8 mouse cellular contexts compared by ENCODE assay signal in the genomic region with DNA sequence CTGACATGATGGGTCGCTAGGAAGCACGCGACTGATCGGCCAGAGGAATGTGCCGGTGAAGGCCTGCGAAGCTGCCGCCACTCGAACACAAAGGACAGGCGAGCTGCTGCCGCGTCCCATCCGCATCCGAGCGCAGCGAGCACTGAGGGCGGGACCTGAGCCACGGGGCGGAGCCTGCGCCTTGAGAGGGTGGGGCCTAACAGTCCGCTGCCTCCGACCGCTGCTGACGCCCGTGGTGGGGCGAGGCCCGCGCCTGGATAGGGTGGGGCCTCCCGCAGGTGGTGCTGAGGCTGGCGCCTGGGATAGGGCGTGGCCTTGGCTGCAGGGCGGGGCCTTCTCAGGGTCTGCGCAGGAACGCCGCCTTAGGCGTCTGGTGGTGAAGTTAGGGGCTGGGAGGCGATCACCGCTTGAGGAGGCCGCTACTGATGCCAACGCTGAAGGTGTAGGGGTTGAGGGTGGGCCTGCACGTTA. TPM values are rescaled to one million over a fixed set of nuclear protein-coding genes. Genes with fewer than 3 reads are reported as not detected.
DNase-seq lines count a peak whose midpoint lies in the region; ATAC-seq and TF ChIP-seq lines count a peak whose summit lies in the region.

A gene (minus strand): TSS at position 147 of the 471 bp plus-strand sequence.

- peak within 1 kb of the TSS; percentile 75 for H3K4me2 ChIP-seq in heart, embryonic 11.5 days
- H3K4me2 ChIP-seq in kidney, embryonic 16.5 days (replicated peaks; ENCODE audit: low read depth, low read length), result peak within 1 kb of the TSS; percentile 68
- H3K4me2 ChIP-seq in myocyte (ENCODE audit: low read depth), result peak within 1 kb of the TSS; percentile 84

- peak; percentile 97 for TF ChIP-seq POLR2A in brain, embryonic 14.5 days (IDR thresholded peaks at IDR 0.05; ENCODE audit: borderline replicate concordance, extremely low read depth, insufficient read depth, insufficient read length, poor library complexity, severe bottlenecking)
- peak; percentile 86 for TF ChIP-seq POLR2A in liver, adult 2 months (IDR thresholded peaks at IDR 0.05; ENCODE audit: extremely low read depth, insufficient read depth, low read length)
- peak; percentile 89 for TF ChIP-seq POLR2A in myocyte (IDR thresholded peaks at IDR 0.05; ENCODE audit: insufficient read length, low read depth)

- H3ac ChIP-seq in C2C12 (ENCODE audit: control insufficient read depth, insufficient read length, low read depth), result peak within 1 kb of the TSS; percentile 97
- peak within 1 kb of the TSS; percentile 89 for H3ac ChIP-seq in myocyte (ENCODE audit: control insufficient read depth, insufficient read length)

- H3K9me3 ChIP-seq in erythroblast, embryonic 14.5 days (ENCODE audit: control insufficient read depth, low read length), result no peaks in the 10 kb centered on the region
- no peaks in the 10 kb centered on the region for H3K9me3 ChIP-seq in heart, embryonic 11.5 days (replicated peaks; ENCODE audit: control insufficient read depth, low read length)
- H3K9me3 ChIP-seq in kidney, embryonic 16.5 days (ENCODE audit: low read length), result no peaks in the 10 kb centered on the region

- H3K79me2 ChIP-seq in C2C12 (ENCODE audit: control insufficient read depth, insufficient read depth) (peaks cover 48% of the 10 kb centered on the region), myocyte (ENCODE audit: control insufficient read depth, insufficient read depth) (peaks cover 41% of the 10 kb centered on the region)
- H3K79me2 ChIP-seq in liver, adult 2 months (ENCODE audit: control insufficient read depth, insufficient read depth, low read length), result peaks cover 5% of the 10 kb centered on the region; the same call in 1 of the 2 replicates

- WGBS in heart, embryonic 11.5 days (ENCODE audit: insufficient replicate concordance), result under 1% methylated on average over 40 of the region's 40 CpGs
- under 1% methylated on average over 39 of the region's 40 CpGs for WGBS in kidney, embryonic 16.5 days
- WGBS in liver, adult 2 months, result 2% methylated on average over 40 of the region's 40 CpGs

- H3K4me3 ChIP-seq in C2C12 (ENCODE audit: insufficient read depth, poor library complexity, severe bottlenecking) (peak within 1 kb of the TSS; percentile 89), myocyte (peak within 1 kb of the TSS; percentile 67)
- H3K4me3 ChIP-seq in erythroblast, embryonic 14.5 days (replicated peaks), result peak within 1 kb of the TSS; percentile 78
- H3K4me3 ChIP-seq in heart, embryonic 11.5 days (ENCODE audit: low read depth, low read length), result peak within 1 kb of the TSS; percentile 94
- H3K4me3 ChIP-seq in kidney, embryonic 16.5 days (ENCODE audit: low read length), result peak within 1 kb of the TSS; percentile 64
- H3K4me3 ChIP-seq in liver, adult 2 months (ENCODE audit: insufficient read depth, low read depth, low read length), result peak within 1 kb of the TSS; percentile 71

- peaks cover 40% of the 10 kb centered on the region for H3K79me3 ChIP-seq in C2C12 (ENCODE audit: low read depth)

- no peak for TF ChIP-seq CTCF in C2C12 (IDR thresholded peaks at IDR 0.05; ENCODE audit: control insufficient read depth, insufficient read depth, insufficient read length)
- no peak for TF ChIP-seq CTCF in brain, embryonic 14.5 days (IDR thresholded peaks at IDR 0.05; ENCODE audit: borderline replicate concordance, extremely low read depth, insufficient read depth, insufficient read length)
- TF ChIP-seq CTCF in liver, adult 2 months (IDR thresholded peaks at IDR 0.05; ENCODE audit: low read depth, low read length), result no peak

- H3K9ac ChIP-seq in heart, embryonic 11.5 days (ENCODE audit: low read depth, low read length), result peak within 1 kb of the TSS; percentile 98
- peak within 1 kb of the TSS; percentile 96 for H3K9ac ChIP-seq in kidney, embryonic 16.5 days (replicated peaks; ENCODE audit: low read length)
- H3K9ac ChIP-seq in liver, adult 2 months (ENCODE audit: low read depth, low read length), result peak within 1 kb of the TSS; percentile 80

- ATAC-seq in heart, embryonic 11.5 days (replicated peaks; ENCODE audit: insufficient number of reproducible peaks, low FRiP score, low TSS enrichment), result peak; percentile 97
- peak; percentile 96 for ATAC-seq in kidney, embryonic 16.5 days (ENCODE audit: low FRiP score, low TSS enrichment)

- H3K4me1 ChIP-seq in erythroblast, embryonic 14.5 days (ENCODE audit: control insufficient read depth), result peaks cover 49% of the 10 kb centered on the region
- H3K4me1 ChIP-seq in heart, embryonic 11.5 days (ENCODE audit: control insufficient read depth, insufficient read depth, low read length), result peaks cover 23% of the 10 kb centered on the region
- H3K4me1 ChIP-seq in kidney, embryonic 16.5 days (ENCODE audit: insufficient read depth, low read length), result peaks cover 32% of the 10 kb centered on the region
- H3K4me1 ChIP-seq in liver, adult 2 months (ENCODE audit: control insufficient read depth, insufficient read depth, low read length), result peaks cover 19% of the 10 kb centered on the region; the same call in 1 of the 2 replicates

- peak within 1 kb of the TSS; percentile 99 for H3K27ac ChIP-seq in heart, embryonic 11.5 days (ENCODE audit: low read depth, low read length)
- peak within 1 kb of the TSS; percentile 99 for H3K27ac ChIP-seq in kidney, embryonic 16.5 days (ENCODE audit: low read length)
- peak within 1 kb of the TSS; percentile 72 for H3K27ac ChIP-seq in liver, adult 2 months (replicated peaks; ENCODE audit: insufficient read depth, low read depth, low read length)

- H3K27me3 ChIP-seq in C2C12 (ENCODE audit: control insufficient read depth, insufficient read depth, insufficient read length), result no peaks in the 10 kb centered on the region
- no peaks in the 10 kb centered on the region for H3K27me3 ChIP-seq in erythroblast, embryonic 14.5 days (ENCODE audit: control insufficient read depth)
- no peaks in the 10 kb centered on the region for H3K27me3 ChIP-seq in heart, embryonic 11.5 days (ENCODE audit: control insufficient read depth, insufficient read depth, low read length)
- H3K27me3 ChIP-seq in kidney, embryonic 16.5 days (ENCODE audit: insufficient read depth, low read length), result no peaks in the 10 kb centered on the region
- no peaks in the 10 kb centered on the region for H3K27me3 ChIP-seq in liver, adult 2 months (ENCODE audit: control insufficient read depth, insufficient read depth, low read length)
- no peaks in the 10 kb centered on the region for H3K27me3 ChIP-seq in myocyte (ENCODE audit: control insufficient read depth, insufficient read depth, insufficient read length)
- H3K27me3 ChIP-seq in splenic B cell, adult 2 months (ENCODE audit: control insufficient read depth, insufficient read depth, low read length, poor library complexity, severe bottlenecking), result no peaks in the 10 kb centered on the region

- peaks cover 19% of the 10 kb centered on the region for H3K36me3 ChIP-seq in C2C12 (ENCODE audit: control insufficient read depth, insufficient read depth)
- H3K36me3 ChIP-seq in erythroblast, embryonic 14.5 days (ENCODE audit: control insufficient read depth), result peaks cover 25% of the 10 kb centered on the region
- peaks cover 12% of the 10 kb centered on the region for H3K36me3 ChIP-seq in heart, embryonic 11.5 days (ENCODE audit: control insufficient read depth, insufficient read depth, low read length)
- peaks cover 17% of the 10 kb centered on the region for H3K36me3 ChIP-seq in kidney, embryonic 16.5 days (ENCODE audit: insufficient read depth, low read length)
- peaks cover 4% of the 10 kb centered on the region; the same call in 1 of the 2 replicates for H3K36me3 ChIP-seq in liver, adult 2 months (ENCODE audit: control insufficient read depth, insufficient read depth, low read length)
- H3K36me3 ChIP-seq in myocyte (ENCODE audit: control insufficient read depth, insufficient read depth), result peaks cover 6% of the 10 kb centered on the region
- peaks cover 2% of the 10 kb centered on the region for H3K36me3 ChIP-seq in splenic B cell, adult 2 months (ENCODE audit: control insufficient read depth, insufficient read depth, low read length, poor library complexity, severe bottlenecking)

- peak; percentile 98 for DNase-seq in brain, embryonic 14.5 days (ENCODE audit: low read depth)
- peak; percentile 88 for DNase-seq in liver, adult 2 months (ENCODE audit: extremely low read depth, low read depth, low spot score)
- peak; percentile 98 for DNase-seq in splenic B cell, adult 2 months (ENCODE audit: low read depth, low spot score)

TF ChIP-seq in C2C12, 6 proteins besides CTCF, POLR2A, EP300 and RAD21:
- TF ChIP-seq MYOD1 (IDR thresholded peaks at IDR 0.05; ENCODE audit: control insufficient read depth, insufficient read length, low read depth) (no peak), CEBPB (IDR thresholded peaks at IDR 0.05; ENCODE audit: low read depth) (no peak), MAX (IDR thresholded peaks at IDR 0.05) (peak; percentile 39)

TF ChIP-seq in myocyte, 11 proteins besides CTCF, POLR2A, EP300 and RAD21:
- TF ChIP-seq MYOG (IDR thresholded peaks at IDR 0.05; ENCODE audit: control insufficient read depth in 1 of 3, insufficient read depth in 1 of 3, insufficient read length in 2 of 3, low read depth in 2 of 3) (peak in 2 of 3 experiments; percentile 44 to 85), MAX (IDR thresholded peaks at IDR 0.05; ENCODE audit: low read depth) (no peak), TCF12 (IDR thresholded peaks at IDR 0.05; ENCODE audit: insufficient read depth, poor library complexity, severe bottlenecking) (peak; percentile 17), USF1 (IDR thresholded peaks at IDR 0.05; ENCODE audit: low read depth) (no peak), MYOD1 (IDR thresholded peaks at IDR 0.05; ENCODE audit: control insufficient read depth in 1 of 3, insufficient read length in 2 of 3, low read depth in 2 of 3) (peak in 2 of 3 experiments; percentile 40 to 76), REST (IDR thresholded peaks at IDR 0.05; ENCODE audit: insufficient read depth, insufficient read length) (no peak), CEBPB (IDR thresholded peaks at IDR 0.05; ENCODE audit: insufficient read depth, poor library complexity, severe bottlenecking) (no peak), POLR2AphosphoS2 (IDR thresholded peaks at IDR 0.05; ENCODE audit: insufficient read length, low read depth) (peak; percentile 98)

RNA-seq across cellular contexts. Expression of the gene that starts here (rescaled TPM):
- 26.2 TPM for polyA plus RNA-seq in C2C12 (2012; fragmentation: generic; extraction: Trizol)
- 151 and 230 TPM in 2 replicates for polyA plus RNA-seq in brain, embryonic 14.5 days (2012; rRNA removed)
- polyA plus RNA-seq in erythroblast, embryonic 14.5 days (2012), result 0.96 and 1.2 TPM in 2 replicates
- polyA plus RNA-seq in heart, embryonic 11.5 days (2014; fragmentation: Nextera tagmentation; extraction: Ambion mirVana), result 60.3 and 63.1 TPM in 2 replicates
- polyA plus RNA-seq in kidney, embryonic 16.5 days (2015; fragmentation: Nextera tagmentation; extraction: Ambion mirVana), result 108 and 112 TPM in 2 replicates
- total RNA-seq in liver, adult 2 months (2014; rRNA removed), result 13.5 and 15.1 TPM in 2 replicates
- 8.9 and 12.3 TPM in 2 replicates for polyA plus RNA-seq in liver, adult 2 months (2012; rRNA removed)
- 71.9 TPM for polyA plus RNA-seq in myocyte (2012; fragmentation: generic; extraction: Trizol)

Comparison
In these comparisons a context has a peak if more than half of its experiments do, and no peak if none do; other contexts are left out.
1. Peak in every context shown above with its lines: DNase-seq, ATAC-seq, H3K4me3 ChIP-seq and H3K27ac ChIP-seq.